Mouse (Mus musculus): Measurements from ENCODE around the gene C1qtnf9. TPM values are rescaled to one million over a fixed set of nuclear protein-coding genes. Genes with fewer than 3 reads are reported as not detected.

Gene C1qtnf9
- polyA plus RNA-seq, 1 experiment from 2014 or later = 0.30 TPM

DNA sequence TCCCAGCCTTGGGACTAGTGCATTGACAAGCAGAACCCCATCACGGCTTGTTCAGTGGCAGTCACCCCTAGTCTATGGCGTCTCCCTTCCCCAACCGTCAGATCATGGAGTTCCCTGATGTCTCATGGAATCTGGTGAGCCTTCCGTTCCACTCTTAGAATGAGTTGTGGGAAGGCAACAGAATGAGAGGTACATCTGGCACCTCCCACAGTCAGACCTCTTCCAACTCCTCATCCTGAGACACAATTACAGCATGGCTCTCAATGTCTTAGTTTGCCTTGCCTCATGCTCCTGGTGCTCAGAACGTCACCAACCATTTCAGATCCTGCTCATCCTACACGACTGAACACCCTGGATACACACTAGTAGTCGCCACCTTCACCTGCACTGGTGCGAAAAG lies 8.6 kb downstream of the C1qtnf9 start:
- H3K27ac ChIP-seq = no peak overlapping the region
- H3K36me3 ChIP-seq (ENCODE audit: insufficient read depth, low read length) = no peaks in the 10 kb centered on the region
- H3K4me1 ChIP-seq (replicated peaks; ENCODE audit: insufficient read depth, low read length) = no peaks in the 10 kb centered on the region
- no peak overlapping the region for H3K9ac ChIP-seq (ENCODE audit: low read depth, low read length)
- H3K9me3 ChIP-seq (replicated peaks; ENCODE audit: low read length) = no peaks in the 10 kb centered on the region
- no peaks in the 10 kb centered on the region for H3K27me3 ChIP-seq (ENCODE audit: insufficient read depth, low read length)
- DNase-seq (ENCODE audit: low spot score) (no peak), ATAC-seq (replicated peaks; ENCODE audit: low FRiP score, low read depth) (no peak)
- no peak overlapping the region for H3K4me3 ChIP-seq (replicated peaks; ENCODE audit: low read depth, low read length)
- TF ChIP-seq CTCF (IDR thresholded peaks at IDR 0.05; ENCODE audit: low read depth) = no peak
- 73% methylated on average over 8 of the region's 8 CpGs for WGBS
- no peak overlapping the region for H3K4me2 ChIP-seq (ENCODE audit: low read length)

DNA sequence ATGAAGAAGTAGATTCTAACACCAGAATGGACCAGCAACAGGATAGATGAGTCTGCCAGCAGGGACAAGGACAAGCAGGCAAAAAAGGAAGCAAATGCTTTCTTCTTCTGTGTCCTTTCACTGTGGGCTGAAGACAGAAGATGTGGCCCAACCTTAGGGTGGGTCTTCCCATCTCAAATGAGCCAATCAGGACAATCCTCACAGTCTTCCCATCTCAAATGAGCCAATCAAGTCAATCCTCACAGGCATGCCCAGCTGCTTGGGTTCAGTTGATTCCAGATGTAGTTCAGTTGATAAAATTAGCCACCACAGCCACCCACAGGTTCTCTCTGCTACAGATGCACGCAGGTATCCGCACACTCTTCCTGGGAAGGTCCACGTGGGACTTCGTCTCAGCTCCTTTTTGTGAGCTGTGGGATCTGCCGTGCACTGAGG lies 9.6 kb downstream of the C1qtnf9 start:
- TF ChIP-seq CTCF (IDR thresholded peaks at IDR 0.05; ENCODE audit: low read depth) = no peak
- no peaks in the 10 kb centered on the region for H3K9me3 ChIP-seq (replicated peaks; ENCODE audit: low read length)
- H3K36me3 ChIP-seq (ENCODE audit: insufficient read depth, low read length) = no peaks in the 10 kb centered on the region
- H3K9ac ChIP-seq (ENCODE audit: low read depth, low read length) = no peak overlapping the region
- no peaks in the 10 kb centered on the region for H3K4me1 ChIP-seq (replicated peaks; ENCODE audit: insufficient read depth, low read length)
- no peak overlapping the region for H3K4me2 ChIP-seq (ENCODE audit: low read length)
- WGBS = 92% methylated on average over 5 of the region's 5 CpGs
- H3K27ac ChIP-seq = no peak overlapping the region
- H3K4me3 ChIP-seq (replicated peaks; ENCODE audit: low read depth, low read length) = no peak overlapping the region
- ATAC-seq (replicated peaks; ENCODE audit: low FRiP score, low read depth) (no peak), DNase-seq (ENCODE audit: low spot score) (no peak)
- H3K27me3 ChIP-seq (ENCODE audit: insufficient read depth, low read length) = no peaks in the 10 kb centered on the region

DNA sequence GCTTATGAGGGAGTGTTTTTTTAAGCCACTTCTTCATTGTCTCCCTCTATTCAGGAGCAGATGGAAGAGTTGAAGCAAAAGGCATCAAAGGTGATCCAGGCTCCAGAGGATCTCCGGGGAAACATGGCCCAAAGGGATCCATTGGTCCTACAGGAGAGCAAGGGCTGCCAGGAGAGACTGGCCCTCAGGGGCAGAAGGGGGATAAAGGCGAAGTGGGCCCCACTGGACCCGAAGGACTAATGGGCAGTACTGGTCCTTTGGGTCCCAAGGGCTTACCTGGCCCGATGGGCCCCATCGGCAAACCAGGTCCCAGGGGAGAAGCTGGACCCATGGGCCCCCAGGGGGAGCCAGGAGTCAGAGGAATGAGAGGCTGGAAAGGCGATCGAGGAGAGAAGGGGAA lies 11.3 kb downstream of the C1qtnf9 start:
- no peak overlapping the region for H3K4me3 ChIP-seq (replicated peaks; ENCODE audit: low read depth, low read length)
- no peaks in the 10 kb centered on the region for H3K4me1 ChIP-seq (replicated peaks; ENCODE audit: insufficient read depth, low read length)
- WGBS = 93% methylated on average over 7 of the region's 7 CpGs
- no peaks in the 10 kb centered on the region for H3K36me3 ChIP-seq (ENCODE audit: insufficient read depth, low read length)
- no peak for TF ChIP-seq CTCF (IDR thresholded peaks at IDR 0.05; ENCODE audit: low read depth)
- ATAC-seq (replicated peaks; ENCODE audit: low FRiP score, low read depth) (no peak), DNase-seq (ENCODE audit: low spot score) (no peak)
- H3K27me3 ChIP-seq (ENCODE audit: insufficient read depth, low read length) = no peaks in the 10 kb centered on the region
- H3K4me2 ChIP-seq (ENCODE audit: low read length) = no peak overlapping the region
- H3K27ac ChIP-seq = no peak overlapping the region
- no peak overlapping the region for H3K9ac ChIP-seq (ENCODE audit: low read depth, low read length)
- no peaks in the 10 kb centered on the region for H3K9me3 ChIP-seq (replicated peaks; ENCODE audit: low read length)

DNA sequence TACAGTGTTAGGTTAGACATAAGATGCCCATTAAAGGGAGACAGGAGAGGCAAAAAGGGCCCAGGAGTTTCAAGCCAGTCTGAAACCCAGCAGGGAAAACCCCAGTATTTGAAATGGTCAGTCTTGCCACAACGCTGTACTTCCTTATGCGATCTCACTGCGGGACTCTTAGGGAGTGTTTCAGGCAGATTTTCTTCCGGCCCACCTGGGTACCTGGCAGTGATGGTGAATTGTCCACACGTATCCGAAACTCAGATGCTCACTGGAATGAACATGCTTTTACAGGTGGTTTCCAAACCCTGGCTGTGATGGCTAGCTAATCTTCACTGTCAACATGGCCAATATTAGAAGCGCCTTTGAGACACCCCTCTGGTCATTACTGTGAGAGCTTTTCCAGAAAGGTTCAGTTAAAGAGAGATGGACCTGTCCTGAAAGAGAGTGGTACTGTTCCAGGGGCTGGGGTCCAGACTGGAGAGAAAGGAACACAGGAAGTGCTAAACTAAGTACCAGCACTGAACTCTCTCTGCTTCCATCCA lies 14.3 kb downstream of the C1qtnf9 start:
- Histone ChIP-seq H3K4me1 (replicated peaks; ENCODE audit: insufficient read depth, low read length) (no peaks in the 10 kb centered on the region), H3K9me3 (replicated peaks; ENCODE audit: low read length) (no peaks in the 10 kb centered on the region), H3K27ac (no peak overlapping the region), H3K4me2 (ENCODE audit: low read length) (no peak overlapping the region), H3K4me3 (replicated peaks; ENCODE audit: low read depth, low read length) (no peak overlapping the region), H3K27me3 (ENCODE audit: insufficient read depth, low read length) (no peaks in the 10 kb centered on the region), H3K36me3 (ENCODE audit: insufficient read depth, low read length) (no peaks in the 10 kb centered on the region), H3K9ac (ENCODE audit: low read depth, low read length) (no peak overlapping the region)
- ATAC-seq (replicated peaks; ENCODE audit: low FRiP score, low read depth) (no peak), DNase-seq (ENCODE audit: low spot score) (no peak)
- WGBS = 53% methylated on average over 7 of the region's 7 CpGs
- no peak for TF ChIP-seq CTCF (IDR thresholded peaks at IDR 0.05; ENCODE audit: low read depth)

DNA sequence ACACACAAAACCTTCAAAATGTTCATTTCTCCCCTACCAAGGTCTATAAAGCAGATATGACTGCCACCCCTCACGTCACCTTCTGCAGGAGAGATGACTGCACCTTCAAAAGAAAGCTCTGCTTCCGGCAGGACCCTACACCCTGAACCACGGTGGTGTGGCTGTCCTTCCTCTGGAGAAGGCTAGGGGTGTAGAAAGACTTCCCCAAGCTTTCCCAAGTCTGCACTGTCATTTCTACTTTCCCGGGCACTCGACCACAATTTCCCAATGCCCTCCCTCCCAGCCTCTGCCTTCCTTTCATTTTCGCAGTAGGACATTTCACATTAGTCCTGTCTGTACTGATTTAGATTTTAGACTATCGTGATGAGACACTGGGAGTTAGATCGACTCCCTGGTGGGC lies 15.3 kb downstream of the C1qtnf9 start:
- Histone ChIP-seq H3K4me1 (replicated peaks; ENCODE audit: insufficient read depth, low read length) (no peaks in the 10 kb centered on the region), H3K4me2 (ENCODE audit: low read length) (no peak overlapping the region), H3K9ac (ENCODE audit: low read depth, low read length) (no peak overlapping the region), H3K36me3 (ENCODE audit: insufficient read depth, low read length) (no peaks in the 10 kb centered on the region), H3K27me3 (ENCODE audit: insufficient read depth, low read length) (no peaks in the 10 kb centered on the region), H3K9me3 (replicated peaks; ENCODE audit: low read length) (no peaks in the 10 kb centered on the region), H3K27ac (no peak overlapping the region), H3K4me3 (replicated peaks; ENCODE audit: low read depth, low read length) (no peak overlapping the region)
- DNase-seq (ENCODE audit: low spot score) = no peak
- WGBS = 46% methylated on average over 8 of the region's 8 CpGs
- no peak for TF ChIP-seq CTCF (IDR thresholded peaks at IDR 0.05; ENCODE audit: low read depth)
- no peak for ATAC-seq (replicated peaks; ENCODE audit: low FRiP score, low read depth)

DNA sequence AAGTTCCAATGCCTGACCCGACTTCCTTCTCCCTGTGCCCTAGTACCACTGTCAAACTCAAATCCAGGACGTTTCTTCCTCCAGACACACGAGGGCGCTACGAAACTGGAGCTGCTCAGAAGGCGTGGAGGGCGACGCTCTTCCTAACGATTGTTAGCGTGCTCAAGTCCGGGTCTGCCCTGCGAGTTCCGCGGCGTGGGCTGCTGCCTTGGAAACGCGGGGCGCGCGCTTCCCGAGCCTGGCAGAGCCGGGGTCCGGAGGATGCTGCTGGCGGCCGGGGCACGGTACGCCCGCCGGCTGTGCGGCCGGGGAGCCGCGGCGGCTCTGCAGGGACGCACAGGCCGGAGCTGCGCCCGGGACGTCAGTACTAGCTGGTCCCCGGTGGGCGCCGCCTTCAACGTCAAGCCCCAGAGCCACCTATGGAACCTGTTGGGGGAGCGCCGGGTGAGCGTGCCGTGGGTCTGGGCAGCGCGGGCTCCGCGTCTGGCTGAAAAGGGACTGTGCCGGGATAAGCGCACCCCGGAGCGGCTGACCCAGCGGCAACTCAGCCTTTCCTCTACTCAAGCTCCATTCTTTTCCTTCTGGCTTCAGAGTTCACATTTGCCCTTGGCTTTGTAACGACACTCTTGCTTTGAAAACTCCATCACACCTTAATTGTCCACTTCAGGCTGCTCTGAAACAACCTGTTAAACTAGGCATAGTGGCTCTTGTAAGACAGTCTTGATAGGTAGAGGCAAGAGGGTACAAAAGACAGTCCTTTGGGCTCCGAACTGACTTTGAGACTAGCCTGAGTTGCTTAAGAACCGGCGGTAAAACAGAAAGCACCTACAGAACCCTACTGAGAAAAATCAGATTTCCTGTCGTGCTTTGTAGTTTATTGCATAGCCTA lies 16.7 kb downstream of the C1qtnf9 start, which contains the start of gene Mipep:
Gene Mipep (plus strand): TSS at position 147 of the 889 bp plus-strand sequence.
- Histone ChIP-seq H3K4me2 (ENCODE audit: low read length) (peak within 1 kb of the TSS; percentile 92), H3K9ac (ENCODE audit: low read depth, low read length) (peak within 1 kb of the TSS; percentile 82), H3K9me3 (replicated peaks; ENCODE audit: low read length) (no peaks in the 10 kb centered on the region), H3K36me3 (ENCODE audit: insufficient read depth, low read length) (no peaks in the 10 kb centered on the region), H3K4me1 (replicated peaks; ENCODE audit: insufficient read depth, low read length) (no peaks in the 10 kb centered on the region), H3K4me3 (replicated peaks; ENCODE audit: low read depth, low read length) (peak within 1 kb of the TSS; percentile 75), H3K27me3 (ENCODE audit: insufficient read depth, low read length) (no peaks in the 10 kb centered on the region), H3K27ac (peak within 1 kb of the TSS; percentile 60; the same call in 1 of the 2 replicates)
- WGBS = under 1% methylated on average over 61 of the region's 61 CpGs
- ATAC-seq (replicated peaks; ENCODE audit: low FRiP score, low read depth) (peak; percentile 86), DNase-seq (ENCODE audit: low spot score) (peak; percentile 96)
- TF ChIP-seq CTCF (IDR thresholded peaks at IDR 0.05; ENCODE audit: low read depth) = peak; percentile 87
